Mouse (Mus musculus) limb, embryonic 11.5 days (tissue): ENCODE measurements around the gene Gm21119. TPM values are rescaled to one million over a fixed set of nuclear protein-coding genes. Genes with fewer than 3 reads are reported as not detected.
A peak's percentile ranks its signal among the peaks of the same experiment; 100 is the strongest.
"Not testable (repeated sequence)": the region's sequence is repeated elsewhere in the genome, so short reads cannot be mapped to it uniquely, and the experiment has no call there.

ENCODE experiments used
- ATAC-seq: fragments of 200-750 bp; cut with Nextera tagmentation; 2 replicates; pipeline ENCODE4 v1.8.0; 2017; ENCODE audit warnings: low read depth; ENCODE audit not compliant: insufficient number of reproducible peaks, low FRiP score, low TSS enrichment
- DNase-seq: peaks from one replicate; pipeline ENCODE4 v3.0.0-alpha.2; 2015; ENCODE audit warnings: low spot score
- H3K27ac ChIP-seq: fragments of 300-500 bp; sonication (generic); replicated peaks from 2 replicates; pipeline ENCODE4 v1.5.1; 2014; ENCODE audit warnings: low read depth, mild to moderate bottlenecking, low read length
- H3K27me3 ChIP-seq: fragments of 300-500 bp; sonication (generic); 2 replicates; pipeline ENCODE4 v1.6.1; 2014; ENCODE audit warnings: mild to moderate bottlenecking, low read length, mixed read lengths; ENCODE audit not compliant: control insufficient read depth, insufficient read depth
- H3K36me3 ChIP-seq: fragments of 300-500 bp; sonication (generic); 2 replicates; pipeline ENCODE4 v1.6.1; 2014; ENCODE audit warnings: mild to moderate bottlenecking, low read length, moderate library complexity, mixed read lengths; ENCODE audit not compliant: control insufficient read depth, insufficient read depth
- H3K4me1 ChIP-seq: fragments of 300-500 bp; sonication (generic); 2 replicates; pipeline ENCODE4 v1.6.1; 2014; ENCODE audit warnings: low read length, mixed read lengths; ENCODE audit not compliant: control insufficient read depth, insufficient read depth
- H3K4me2 ChIP-seq: fragments of 300-500 bp; sonication (generic); 2 replicates; pipeline ENCODE4 v1.6.1; 2014; ENCODE audit warnings: low read depth, mild to moderate bottlenecking, moderate library complexity; ENCODE audit not compliant: severe bottlenecking
- H3K4me3 ChIP-seq: fragments of 300-500 bp; sonication (generic); 2 replicates; pipeline ENCODE4 v1.5.1; 2014; ENCODE audit warnings: low read depth, low read length
- H3K9ac ChIP-seq: fragments of 300-500 bp; sonication (generic); 2 replicates; pipeline ENCODE4 v1.6.1; 2014; ENCODE audit warnings: mild to moderate bottlenecking, low read length
- H3K9me3 ChIP-seq: fragments of 300-500 bp; sonication (generic); 2 replicates; pipeline ENCODE4 v1.6.1; 2016; ENCODE audit warnings: low read length; ENCODE audit not compliant: control insufficient read depth
- WGBS: fragments of 180-500 bp; shearing (Covaris S2); extraction: QIAGEN DNeasy Blood & Tissue Kit; methylation state at CpG from one replicate; pipeline ENCODE4 v1.1.7; 2014; 5-methylcytosine and 5-hydroxymethylcytosine counted together
- polyA plus RNA-seq: library from polyadenylated mRNA; unstranded; fragments of >200 nt; fragmentation: Nextera tagmentation; extraction: Ambion mirVana; gene quantifications from 2 replicates; pipeline ENCODE4 v1.2.1, GENCODE M21; 2014

Gm21119 gene
- polyA plus RNA-seq, 1 experiment from 2014 or later: not detected

GRCm38 (mm10) chr8:20592732-20593272 lies 21.9 kb upstream of the Gm21119 start:
- WGBS: 75% methylated on average over 1 of the region's 5 CpGs
- not testable (repeated sequence) for H3K36me3 ChIP-seq, H3K9ac ChIP-seq, H3K27ac ChIP-seq, H3K4me3 ChIP-seq, H3K9me3 ChIP-seq, H3K27me3 ChIP-seq, H3K4me2 ChIP-seq, H3K4me1 ChIP-seq, ATAC-seq, DNase-seq

GRCm38 (mm10) chr8:20593841-20594240 lies 20.9 kb upstream of the Gm21119 start:
- H3K4me3 ChIP-seq, ATAC-seq, H3K4me2 ChIP-seq, H3K9ac ChIP-seq, H3K9me3 ChIP-seq, DNase-seq, H3K27ac ChIP-seq, H3K36me3 ChIP-seq, H3K27me3 ChIP-seq, H3K4me1 ChIP-seq: not testable (repeated sequence)
- WGBS: no CpG with 5 or more reads among the region's 4 CpGs

GRCm38 (mm10) chr8:20596081-20596841 lies 18.5 kb upstream of the Gm21119 start:
- not testable (repeated sequence) for H3K4me1 ChIP-seq, DNase-seq, H3K27me3 ChIP-seq, H3K27ac ChIP-seq, H3K4me3 ChIP-seq, H3K36me3 ChIP-seq, H3K9ac ChIP-seq, ATAC-seq, H3K9me3 ChIP-seq, H3K4me2 ChIP-seq
- 87% methylated on average over 4 of the region's 9 CpGs for WGBS

GRCm38 (mm10) chr8:20596842-20597708 lies 17.6 kb upstream of the Gm21119 start:
- not testable (repeated sequence) for H3K4me2 ChIP-seq, H3K36me3 ChIP-seq, H3K4me3 ChIP-seq, H3K27me3 ChIP-seq, H3K4me1 ChIP-seq, H3K9me3 ChIP-seq, H3K27ac ChIP-seq, H3K9ac ChIP-seq
- 85% methylated on average over 9 of the region's 13 CpGs for WGBS
- DNase-seq: peak; percentile 44
- peak; percentile 89 for ATAC-seq

- not testable (repeated sequence) for H3K9me3 ChIP-seq, H3K4me2 ChIP-seq, H3K9ac ChIP-seq, DNase-seq, H3K4me3 ChIP-seq, H3K27ac ChIP-seq, H3K27me3 ChIP-seq, H3K4me1 ChIP-seq, H3K36me3 ChIP-seq
- ATAC-seq: peak; percentile 82
- 84% methylated on average over 5 of the region's 10 CpGs for WGBS
These were observed 16.2 kb upstream of the Gm21119 start for GRCm38 (mm10) chr8:20598300-20599170.

- not testable (repeated sequence) for H3K4me1 ChIP-seq, H3K27ac ChIP-seq, H3K9ac ChIP-seq, ATAC-seq, H3K9me3 ChIP-seq, H3K4me2 ChIP-seq, H3K27me3 ChIP-seq, H3K4me3 ChIP-seq, H3K36me3 ChIP-seq
- WGBS: 84% methylated on average over 3 of the region's 6 CpGs
- peak; percentile 4 for DNase-seq
These were observed 15.4 kb upstream of the Gm21119 start for GRCm38 (mm10) chr8:20599350-20599749.

- not testable (repeated sequence) for H3K4me3 ChIP-seq, H3K4me2 ChIP-seq, H3K9me3 ChIP-seq, H3K9ac ChIP-seq, H3K27me3 ChIP-seq, DNase-seq, H3K27ac ChIP-seq, H3K36me3 ChIP-seq, H3K4me1 ChIP-seq, ATAC-seq
- WGBS: no CpG with 5 or more reads among the region's 1 CpGs
These were observed 3.9 kb upstream of the Gm21119 start for GRCm38 (mm10) chr8:20610856-20611255.

GRCm38 (mm10) chr8:20612721-20613120 lies 2.0 kb upstream of the Gm21119 start:
- H3K27me3 ChIP-seq, H3K9ac ChIP-seq, DNase-seq, H3K4me3 ChIP-seq, H3K4me1 ChIP-seq, ATAC-seq, H3K27ac ChIP-seq, H3K36me3 ChIP-seq, H3K4me2 ChIP-seq, H3K9me3 ChIP-seq: not testable (repeated sequence)
